Mouse (Mus musculus) gastrocnemius, adult 2 months (tissue): ENCODE data around the gene Ciz1. TPM values are rescaled to one million over a fixed set of nuclear protein-coding genes. Genes with fewer than 3 reads are reported as not detected.

Experiments
- DNase-seq: peaks from one replicate; pipeline ENCODE4 v3.0.0; 2022
- H3K27ac ChIP-seq: fragments of 200-600 bp; 2 replicates; pipeline ENCODE4 v1.8.1; 2022; ENCODE audit warnings: mild to moderate bottlenecking
- H3K4me3 ChIP-seq: fragments of 200-600 bp; 2 replicates; pipeline ENCODE4 v1.8.1; 2022; ENCODE audit warnings: mild to moderate bottlenecking, moderate library complexity
- CTCF ChIP-seq: fragments of 200-600 bp; IDR thresholded peaks from 2 replicates; pipeline ENCODE4 v1.8.1; 2022; ENCODE audit warnings: antibody characterized with exemption, mild to moderate bottlenecking, moderate library complexity
- intact Hi-C: fragments of 180-260 bp; cut with DNase I; formaldehyde crosslinking; loops from one replicate; pipeline ENCODE4 v1.15.1; 2025
- total RNA-seq, 2 experiments: library from RNA; stranded (reverse); gene quantifications; 2 replicates each; pipeline ENCODE4 v1.2.3; 2021

The Ciz1 gene
- total RNA-seq, 2 experiments from 2014 or later = 26.4 to 26.6 TPM

DNA sequence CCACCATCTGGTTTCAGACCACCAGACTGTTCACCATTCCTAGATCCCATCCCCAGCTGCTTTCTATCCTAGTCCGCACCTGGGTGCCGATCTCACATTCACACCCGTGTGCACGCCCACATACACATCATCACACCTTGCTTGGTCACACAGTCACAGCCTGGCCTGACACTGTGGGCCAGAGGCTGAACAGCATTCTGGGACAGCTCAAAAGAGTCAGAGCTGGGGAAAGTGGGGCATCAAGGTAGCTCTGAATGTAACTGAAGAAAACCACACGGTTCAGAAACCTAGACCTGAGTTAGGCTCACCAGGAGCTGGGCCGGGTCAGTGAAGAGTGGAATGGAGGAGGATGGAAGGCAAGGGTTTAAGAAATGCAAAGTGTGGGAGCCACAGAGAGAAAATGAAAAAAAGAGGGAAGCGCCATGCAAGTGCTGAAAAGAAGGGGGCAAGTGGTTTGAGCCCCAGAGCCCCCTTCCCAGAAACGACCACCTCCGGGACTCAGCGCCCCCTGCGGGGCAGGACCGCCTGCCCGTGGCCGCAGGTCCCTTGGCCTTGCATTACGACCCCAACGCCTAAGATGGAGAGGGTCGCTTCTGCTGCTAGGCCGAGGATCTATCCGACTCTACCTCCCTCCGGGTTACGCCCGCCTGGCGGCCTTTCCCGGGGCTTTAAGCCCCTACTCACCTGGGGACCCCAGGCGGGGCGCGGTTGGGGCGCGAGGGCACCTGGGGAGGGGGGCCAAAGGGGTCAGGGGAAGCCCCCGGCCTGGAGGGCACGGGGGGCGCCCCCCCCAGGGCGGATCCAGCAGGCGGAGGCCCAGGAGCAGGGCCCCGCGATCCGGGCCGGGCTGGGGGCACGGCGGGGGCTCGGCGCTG lies 40.4 kb upstream of the Ciz1 start:
- peak overlapping the region; percentile 78 for H3K4me3 ChIP-seq
- intact Hi-C loops = no loop called here
- TF ChIP-seq CTCF = peak; percentile 1; the same call in 1 of the 2 replicates
- peak overlapping the region; percentile 56 for H3K27ac ChIP-seq
- DNase-seq = peak; percentile 38

DNA sequence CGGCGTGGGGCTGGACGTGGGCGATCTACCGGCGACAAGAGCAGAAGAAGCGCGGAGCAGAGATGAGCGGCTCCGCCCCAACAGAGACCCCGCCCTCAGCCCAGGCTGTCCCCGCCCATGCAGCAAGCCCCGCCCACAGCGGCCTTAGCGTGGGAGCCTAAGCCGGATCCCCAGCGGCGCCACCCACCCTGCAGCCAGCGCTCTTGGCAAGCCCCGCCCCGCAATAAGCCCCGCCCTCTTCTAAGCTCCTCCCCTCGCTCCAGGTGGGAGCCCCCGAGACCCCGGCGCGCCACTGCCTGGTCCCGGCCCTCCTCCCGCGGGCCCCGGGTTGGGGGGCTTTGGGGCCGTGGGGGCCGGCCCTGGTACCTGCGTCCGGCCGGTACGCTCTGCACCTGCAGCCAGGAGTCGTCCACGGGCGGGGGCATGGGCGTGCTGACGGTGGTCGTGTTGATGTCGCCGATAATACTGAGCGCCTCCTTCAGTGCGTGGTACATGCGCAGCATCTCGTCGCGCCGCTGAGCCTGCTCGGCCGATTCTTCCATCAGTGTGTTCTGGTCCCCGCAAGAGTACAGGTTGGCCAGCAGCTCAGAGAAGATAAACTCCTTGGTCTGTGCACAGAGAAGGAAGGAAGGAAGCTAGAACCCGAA lies 39.7 kb upstream of the Ciz1 start:
- Histone ChIP-seq H3K4me3 (peak overlapping the region; percentile 78), H3K27ac (peak overlapping the region; percentile 56; the same call in 1 of the 2 replicates)
- no peak for TF ChIP-seq CTCF
- DNase-seq = peak; percentile 89
- intact Hi-C loops = no loop called here

DNA sequence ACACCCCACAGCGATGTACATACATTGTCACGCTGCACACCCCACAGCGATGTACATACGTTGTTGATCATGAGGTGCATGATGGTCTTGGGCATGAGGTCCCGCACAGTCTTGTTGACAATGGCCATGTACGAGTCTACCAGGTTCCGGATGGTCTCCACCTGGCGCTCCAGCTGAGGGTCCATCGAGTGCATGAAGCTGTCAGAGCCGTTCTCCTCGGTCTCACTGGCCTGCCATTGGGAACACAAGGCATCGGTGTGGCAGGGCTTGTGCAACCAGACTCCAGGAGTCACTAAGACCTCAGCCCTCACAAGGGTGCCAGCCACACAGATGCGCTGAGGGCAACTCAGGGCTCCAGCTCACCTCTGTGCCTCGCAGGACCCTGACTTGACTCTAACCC lies 37.3 kb upstream of the Ciz1 start:
- no peak overlapping the region for H3K4me3 ChIP-seq
- intact Hi-C loops = no loop called here
- DNase-seq = no peak
- peak overlapping the region; percentile 91 for H3K27ac ChIP-seq
- TF ChIP-seq CTCF = no peak

DNA sequence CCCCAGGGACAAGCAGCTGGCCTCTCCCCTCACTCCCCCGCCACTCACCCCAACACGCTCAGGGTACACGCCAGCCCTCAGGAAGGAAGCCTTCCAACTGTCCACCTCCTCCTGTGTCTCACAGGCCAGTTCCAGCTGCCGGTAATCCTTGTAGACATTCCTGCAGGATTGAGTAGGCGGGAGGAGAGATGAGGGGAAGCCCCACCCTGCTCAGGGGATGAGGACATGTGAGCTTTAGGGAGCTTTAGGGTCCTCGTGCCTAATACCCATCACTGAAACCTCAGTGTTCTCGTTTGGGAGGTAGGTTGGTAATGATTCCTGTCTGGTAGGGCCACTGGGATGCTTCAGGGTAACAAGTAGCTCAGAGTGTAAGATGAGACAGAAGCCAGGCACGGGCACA lies 36.4 kb upstream of the Ciz1 start:
- Histone ChIP-seq H3K27ac (peak overlapping the region; percentile 91), H3K4me3 (no peak overlapping the region)
- DNase-seq = peak; percentile 62
- intact Hi-C loops = no loop called here
- no peak for TF ChIP-seq CTCF

DNA sequence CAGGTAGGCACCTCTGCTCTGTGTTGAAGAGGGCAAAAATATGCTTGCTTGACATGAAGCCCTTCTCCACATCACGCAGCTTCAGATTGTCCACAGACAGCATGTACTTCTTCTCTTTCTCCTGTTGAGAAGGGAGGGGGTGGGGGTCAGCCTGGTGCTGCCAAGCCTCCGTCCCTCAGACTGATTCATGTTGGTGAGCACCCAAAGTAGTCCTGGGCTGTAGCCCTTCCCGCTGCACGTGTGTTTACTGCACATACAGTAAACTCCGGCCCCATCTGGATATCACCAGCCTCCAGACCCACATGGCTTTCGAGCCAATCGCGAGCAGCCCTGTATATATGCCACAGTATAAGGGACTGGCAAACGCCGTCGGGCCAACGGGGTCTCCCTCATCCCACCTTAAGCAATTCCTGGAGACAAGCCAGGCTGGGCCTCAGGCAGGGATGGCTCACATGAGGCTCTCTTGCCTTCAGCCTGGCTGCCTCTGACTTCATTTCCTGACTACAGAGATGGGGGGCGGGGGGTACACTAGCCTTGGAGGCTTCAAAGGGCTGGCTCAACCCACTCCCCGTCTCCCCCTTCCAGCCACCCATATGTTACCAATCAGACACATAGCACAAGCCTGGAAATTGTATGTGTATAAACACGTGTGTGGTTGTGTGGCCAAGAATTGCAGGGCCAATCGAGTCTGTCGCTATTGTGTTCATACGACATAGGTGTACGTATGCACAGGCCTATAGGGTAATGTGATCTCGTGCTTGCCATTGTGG lies 35.1 kb upstream of the Ciz1 start:
- TF ChIP-seq CTCF = no peak
- Histone ChIP-seq H3K27ac (peak overlapping the region; percentile 91), H3K4me3 (no peak overlapping the region)
- DNase-seq = peak; percentile 46
- intact Hi-C loops = no loop called here

DNA sequence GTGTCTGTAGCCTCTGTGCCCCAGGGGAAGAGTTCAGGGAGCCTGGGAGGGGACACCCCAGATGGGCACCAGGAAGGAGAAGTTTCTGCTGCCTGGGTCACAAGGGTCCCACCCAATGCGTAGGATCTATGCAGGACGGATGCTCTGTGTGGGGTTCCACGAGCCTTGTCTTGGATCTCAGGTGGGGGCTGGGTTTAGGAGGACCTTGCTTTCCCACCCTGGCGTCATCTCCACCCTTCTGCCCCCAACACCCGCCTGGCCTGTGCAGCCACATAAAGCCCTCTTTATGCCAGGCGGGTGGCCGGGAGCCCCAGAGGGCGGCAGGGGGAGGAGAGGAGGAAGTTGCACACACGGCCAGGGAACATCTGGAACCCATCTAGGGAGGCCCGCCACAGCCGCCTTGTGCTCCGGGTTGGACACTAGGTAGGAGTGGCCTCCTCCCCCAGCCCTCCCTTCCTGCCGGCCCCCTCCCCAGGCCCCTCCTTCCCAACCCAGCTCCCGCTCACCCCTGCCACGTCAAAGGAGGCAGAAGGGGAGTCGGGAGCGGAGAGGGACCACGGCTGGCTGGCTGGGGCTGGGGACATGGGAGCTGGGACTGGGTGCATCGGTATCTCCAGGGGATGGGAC lies 34.2 kb upstream of the Ciz1 start:
- peak; percentile 85 for DNase-seq
- peak overlapping the region; percentile 91 for H3K27ac ChIP-seq
- no peak for TF ChIP-seq CTCF
- intact Hi-C loops = no loop called here
- H3K4me3 ChIP-seq = peak overlapping the region; percentile 72

DNA sequence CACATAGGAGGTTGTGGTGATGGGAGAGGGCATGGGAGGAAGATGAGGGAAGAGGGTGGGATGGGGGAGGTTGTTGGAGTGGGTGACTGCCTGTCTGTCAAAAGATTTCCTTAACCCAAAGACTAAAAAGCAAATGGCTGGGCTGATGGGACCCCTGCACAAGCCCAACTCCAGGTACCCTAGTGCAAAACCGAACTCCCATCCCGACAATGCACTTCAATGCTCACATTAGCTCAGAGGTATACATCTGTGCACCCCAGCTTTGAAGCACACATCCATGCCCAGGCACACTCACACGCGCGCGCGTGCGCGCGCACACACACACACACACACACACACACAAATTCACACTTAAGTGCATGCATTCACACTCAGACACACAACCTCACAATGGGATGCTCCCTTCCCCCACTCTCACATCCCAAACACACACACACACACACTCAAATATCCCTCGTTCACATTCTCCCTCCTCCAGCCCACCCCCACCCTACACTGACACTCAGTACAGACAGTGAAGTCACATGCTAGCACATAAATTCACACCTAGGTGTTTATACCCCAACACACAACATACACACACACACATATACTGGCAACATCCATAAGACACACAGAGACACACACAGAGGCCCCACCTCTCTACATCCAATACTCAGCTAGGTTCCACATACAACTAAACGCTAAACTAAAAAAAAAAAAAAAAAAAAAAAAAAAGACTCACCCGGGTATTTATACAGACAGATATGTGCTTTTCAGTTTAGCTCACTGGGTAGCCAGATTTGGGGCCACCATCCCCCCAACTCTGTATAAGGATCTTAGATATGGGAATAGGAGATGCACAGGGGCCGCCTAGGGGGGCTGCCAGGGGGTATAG lies 33.2 kb upstream of the Ciz1 start:
- H3K4me3 ChIP-seq = peak overlapping the region; percentile 72
- intact Hi-C loops = no loop called here
- TF ChIP-seq CTCF = no peak
- peak overlapping the region; percentile 91 for H3K27ac ChIP-seq
- no peak for DNase-seq

DNA sequence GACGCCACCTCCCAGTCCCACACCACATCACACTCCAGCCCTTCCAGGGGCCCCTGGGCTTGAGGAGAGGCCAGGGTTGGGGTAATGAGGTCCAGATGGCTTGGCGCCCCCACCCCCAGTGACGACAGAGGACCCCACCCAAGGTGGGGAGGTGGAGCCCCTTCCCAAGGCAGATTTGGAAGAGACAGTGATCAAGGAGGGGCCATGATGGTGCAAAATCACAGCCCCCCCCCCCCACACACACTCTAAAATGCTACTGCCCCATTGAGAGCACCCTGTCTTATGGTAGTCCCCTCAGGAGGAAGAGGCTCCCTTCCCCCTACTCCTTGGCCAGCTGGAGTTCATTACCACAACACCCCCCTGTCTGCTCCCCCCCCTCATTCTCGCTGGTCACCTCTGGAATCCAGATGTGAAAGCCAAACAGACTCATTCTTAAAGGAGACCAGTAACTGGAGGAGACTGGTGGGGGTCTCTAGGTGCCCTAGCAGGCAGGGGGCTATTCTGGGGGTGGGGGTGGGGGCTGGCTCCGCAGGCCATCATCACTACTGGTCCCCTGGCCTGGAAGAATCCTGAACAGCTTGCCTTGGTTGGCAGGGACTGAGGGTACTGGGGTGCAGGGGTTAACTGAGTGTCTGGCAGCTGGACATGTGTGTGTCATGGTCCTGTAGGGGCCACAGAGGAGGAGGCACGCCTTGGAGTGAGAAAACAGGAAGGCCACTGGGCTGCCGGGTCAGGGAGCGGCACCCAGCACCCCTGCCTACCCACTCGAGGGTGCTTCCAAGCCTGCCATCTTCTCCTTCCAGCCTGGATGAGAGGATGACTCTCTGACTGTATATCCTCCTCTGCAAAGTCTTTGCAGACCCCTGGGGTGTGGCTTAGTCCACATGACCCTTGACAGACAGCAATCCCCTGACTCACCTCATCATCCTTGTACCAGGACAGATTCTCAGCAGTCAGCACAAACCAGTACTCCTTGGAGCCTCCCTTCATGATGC lies 32.2 kb upstream of the Ciz1 start:
- peak overlapping the region; percentile 72 for H3K4me3 ChIP-seq
- intact Hi-C loops = no loop called here
- peak overlapping the region; percentile 91 for H3K27ac ChIP-seq
- no peak for TF ChIP-seq CTCF
- DNase-seq = peak; percentile 83

DNA sequence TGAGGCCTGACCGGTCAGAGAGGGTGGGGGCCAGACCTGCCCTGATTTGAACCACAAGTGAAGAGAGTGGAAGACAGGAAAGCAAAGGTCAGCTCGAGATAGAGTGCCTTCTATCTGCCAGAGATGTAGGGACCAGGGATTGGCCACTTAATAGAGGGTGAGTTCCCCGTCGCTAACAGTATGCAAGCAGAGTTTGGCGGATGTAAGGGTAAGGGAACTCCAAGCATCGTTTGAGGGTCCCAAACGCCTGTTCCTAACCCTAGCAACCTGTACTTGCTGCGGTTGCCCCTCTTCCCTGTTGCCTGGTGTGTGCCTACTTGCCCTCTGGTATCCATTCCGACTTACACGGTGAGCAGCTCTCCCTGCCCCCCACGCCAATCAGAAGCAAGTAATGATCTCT lies 31.4 kb upstream of the Ciz1 start:
- no peak for DNase-seq
- intact Hi-C loops = no loop called here
- peak overlapping the region; percentile 91 for H3K27ac ChIP-seq
- no peak for TF ChIP-seq CTCF
- H3K4me3 ChIP-seq = peak overlapping the region; percentile 34

DNA sequence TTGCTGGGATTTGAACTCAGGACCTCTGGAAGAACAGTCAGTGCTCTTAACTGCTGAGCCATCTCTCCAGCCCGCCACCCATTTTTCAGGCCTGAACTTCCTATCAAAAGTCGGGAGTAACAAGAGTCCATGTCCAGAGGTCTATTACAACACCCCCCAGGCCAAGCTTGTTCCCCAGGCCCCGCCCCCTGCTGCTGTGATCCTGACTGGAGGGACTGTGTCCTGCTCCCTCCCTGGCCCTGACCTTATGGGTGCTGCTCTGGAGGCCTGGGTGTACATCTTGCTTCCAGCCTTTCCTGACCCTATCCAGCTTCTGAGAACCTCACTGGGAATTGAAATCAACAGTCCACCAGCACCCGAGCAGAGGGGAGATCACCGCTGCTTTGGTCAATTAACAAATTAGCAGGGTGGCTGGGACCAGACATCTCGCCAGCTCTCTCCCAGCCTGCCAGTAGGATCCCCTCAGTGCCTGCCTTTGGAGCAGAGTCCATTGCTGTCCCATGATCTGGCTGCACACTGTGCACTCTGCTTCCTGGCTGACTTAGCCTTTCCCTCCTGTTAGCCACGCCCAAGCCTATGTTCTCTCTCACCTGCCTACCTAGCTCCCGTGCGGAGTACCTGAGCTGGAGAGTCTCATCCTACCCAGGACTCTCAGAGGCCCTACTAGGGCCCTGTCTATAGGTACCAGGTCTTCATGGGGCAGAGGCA lies 30.4 kb upstream of the Ciz1 start:
- peak; percentile 51 for DNase-seq
- H3K4me3 ChIP-seq = no peak overlapping the region
- intact Hi-C loops = no loop called here
- no peak for TF ChIP-seq CTCF
- peak overlapping the region; percentile 35 for H3K27ac ChIP-seq
